Mouse (Mus musculus) intestine, postnatal 0 days (tissue): Measurements from ENCODE around the gene Pfkfb3. TPM values are rescaled to one million over a fixed set of nuclear protein-coding genes. Genes with fewer than 3 reads are reported as not detected.
A peak's percentile ranks its signal among the peaks of the same experiment; 100 is the strongest.

Source experiments
- ATAC-seq: fragments of 200-750 bp; cut with Nextera tagmentation; 2 replicates; pipeline ENCODE4 v1.8.0; 2017; ENCODE audit warnings: mild to moderate bottlenecking, moderate TSS enrichment, moderate library complexity
- H3K27ac ChIP-seq: fragments of 300-500 bp; sonication (generic); 2 replicates; pipeline ENCODE4 v1.5.1; 2014; ENCODE audit warnings: mild to moderate bottlenecking, low read depth, low read length, moderate library complexity
- H3K27me3 ChIP-seq: fragments of 300-500 bp; sonication (generic); replicated peaks from 2 replicates; pipeline ENCODE4 v1.6.1; 2014; ENCODE audit warnings: low read length, mixed read lengths; ENCODE audit not compliant: control insufficient read depth, insufficient read depth
- H3K36me3 ChIP-seq: fragments of 300-500 bp; sonication (generic); 2 replicates; pipeline ENCODE4 v1.6.1; 2014; ENCODE audit warnings: mild to moderate bottlenecking, moderate library complexity; ENCODE audit not compliant: control insufficient read depth, insufficient read depth
- H3K4me1 ChIP-seq: fragments of 300-500 bp; sonication (generic); replicated peaks from 2 replicates; pipeline ENCODE4 v1.6.1; 2014; ENCODE audit warnings: antibody characterized with exemption, low read length, mixed read lengths; ENCODE audit not compliant: control insufficient read depth, insufficient read depth
- H3K4me2 ChIP-seq: fragments of 300-500 bp; sonication (generic); replicated peaks from 2 replicates; pipeline ENCODE4 v1.6.1; 2014; ENCODE audit warnings: low read depth, mild to moderate bottlenecking, moderate library complexity
- H3K4me3 ChIP-seq: fragments of 300-500 bp; sonication (generic); 2 replicates; pipeline ENCODE4 v1.5.1; 2014; ENCODE audit warnings: low read depth, low read length
- H3K9ac ChIP-seq: fragments of 300-500 bp; sonication (generic); 2 replicates; pipeline ENCODE4 v1.6.1; 2014; ENCODE audit warnings: mild to moderate bottlenecking, low read depth, low read length
- H3K9me3 ChIP-seq: fragments of 300-500 bp; sonication (generic); 2 replicates; pipeline ENCODE4 v1.6.1; 2016; ENCODE audit warnings: mixed run types; ENCODE audit not compliant: control insufficient read depth
- CTCF ChIP-seq: sonication (generic); IDR thresholded peaks from 2 replicates; pipeline ENCODE4 v1.5.1; 2016; ENCODE audit warnings: low read depth, mild to moderate bottlenecking, control low read depth, antibody characterized with exemption, moderate library complexity
- WGBS: fragments of 180-500 bp; shearing (Covaris S2); extraction: QIAGEN DNeasy Blood & Tissue Kit; methylation state at CpG from one replicate; pipeline ENCODE4 v1.1.7; 2014; 5-methylcytosine and 5-hydroxymethylcytosine counted together
- polyA plus RNA-seq: library from polyadenylated mRNA; unstranded; fragments of >200 nt; fragmentation: Nextera tagmentation; extraction: Ambion mirVana; gene quantifications from 2 replicates; pipeline ENCODE4 v1.2.1, GENCODE M21; 2015

The Pfkfb3 gene
- polyA plus RNA-seq, 1 experiment from 2014 or later: 13.4 TPM

GRCm38 (mm10) chr2:11491471-11491870 is 62.4 kb downstream of the Pfkfb3 start:
- H3K27me3 ChIP-seq: no peaks in the 10 kb centered on the region
- no peak for ATAC-seq
- 75% methylated on average over 3 of the region's 3 CpGs for WGBS
- H3K4me1 ChIP-seq: no peaks in the 10 kb centered on the region
- TF ChIP-seq CTCF: no peak
- H3K27ac ChIP-seq: no peak overlapping the region
- H3K9me3 ChIP-seq: no peaks in the 10 kb centered on the region
- H3K9ac ChIP-seq: no peak overlapping the region
- no peak overlapping the region for H3K4me3 ChIP-seq
- peaks cover 69% of the 10 kb centered on the region for H3K36me3 ChIP-seq
- H3K4me2 ChIP-seq: no peak overlapping the region

GRCm38 (mm10) chr2:11490554-11490953 is 63.3 kb downstream of the Pfkfb3 start:
- no peaks in the 10 kb centered on the region for H3K9me3 ChIP-seq
- WGBS: 84% methylated on average over 4 of the region's 4 CpGs
- ATAC-seq: no peak
- H3K36me3 ChIP-seq: peaks cover 78% of the 10 kb centered on the region
- no peaks in the 10 kb centered on the region for H3K27me3 ChIP-seq
- no peak overlapping the region for H3K4me2 ChIP-seq
- H3K27ac ChIP-seq: no peak overlapping the region
- TF ChIP-seq CTCF: no peak
- H3K4me1 ChIP-seq: no peaks in the 10 kb centered on the region
- no peak overlapping the region for H3K9ac ChIP-seq
- no peak overlapping the region for H3K4me3 ChIP-seq

GRCm38 (mm10) chr2:11483226-11483625 is 70.7 kb downstream of the Pfkfb3 start:
- 91% methylated on average over 4 of the region's 4 CpGs for WGBS
- peaks cover 98% of the 10 kb centered on the region for H3K36me3 ChIP-seq
- no peak overlapping the region for H3K27ac ChIP-seq
- H3K4me3 ChIP-seq: no peak overlapping the region
- no peak for TF ChIP-seq CTCF
- H3K27me3 ChIP-seq: no peaks in the 10 kb centered on the region
- H3K4me2 ChIP-seq: no peak overlapping the region
- no peaks in the 10 kb centered on the region for H3K9me3 ChIP-seq
- ATAC-seq: no peak
- no peak overlapping the region for H3K9ac ChIP-seq
- H3K4me1 ChIP-seq: no peaks in the 10 kb centered on the region

- 76% methylated on average over 7 of the region's 7 CpGs for WGBS
- H3K4me1 ChIP-seq: no peaks in the 10 kb centered on the region
- no peaks in the 10 kb centered on the region for H3K27me3 ChIP-seq
- TF ChIP-seq CTCF: no peak
- no peak overlapping the region for H3K9ac ChIP-seq
- no peaks in the 10 kb centered on the region for H3K9me3 ChIP-seq
- peak; percentile 29; the same call in 1 of the 2 replicates for ATAC-seq
- H3K36me3 ChIP-seq: peaks cover 98% of the 10 kb centered on the region
- 0 out of 2 replicates have a peak overlapping the region, but pooled peaks have one; percentile 41 for H3K27ac ChIP-seq
- H3K4me2 ChIP-seq: no peak overlapping the region
- no peak overlapping the region for H3K4me3 ChIP-seq
Observed at GRCm38 (mm10) chr2:11482364-11482763, 71.5 kb downstream of the Pfkfb3 start.

- ATAC-seq: no peak
- Histone ChIP-seq H3K9me3 (no peaks in the 10 kb centered on the region), H3K27me3 (no peaks in the 10 kb centered on the region), H3K4me1 (no peaks in the 10 kb centered on the region), H3K4me3 (no peak overlapping the region), H3K4me2 (no peak overlapping the region), H3K9ac (no peak overlapping the region), H3K27ac (peak overlapping the region; percentile 41), H3K36me3 (peaks cover 94% of the 10 kb centered on the region)
- WGBS: 65% methylated on average over 2 of the region's 2 CpGs
- no peak for TF ChIP-seq CTCF
Observed at GRCm38 (mm10) chr2:11478960-11479359, 74.9 kb downstream of the Pfkfb3 start.

GRCm38 (mm10) chr2:11475316-11475715 is 78.6 kb downstream of the Pfkfb3 start:
- H3K4me2 ChIP-seq: no peak overlapping the region
- H3K36me3 ChIP-seq: peaks cover 90% of the 10 kb centered on the region
- H3K9ac ChIP-seq: no peak overlapping the region
- no peak overlapping the region for H3K27ac ChIP-seq
- no peaks in the 10 kb centered on the region for H3K27me3 ChIP-seq
- 95% methylated on average over 7 of the region's 7 CpGs for WGBS
- no peak for ATAC-seq
- no peak overlapping the region for H3K4me3 ChIP-seq
- no peaks in the 10 kb centered on the region for H3K4me1 ChIP-seq
- TF ChIP-seq CTCF: no peak
- no peaks in the 10 kb centered on the region for H3K9me3 ChIP-seq

GRCm38 (mm10) chr2:11464661-11465099 is 89.2 kb downstream of the Pfkfb3 start:
- H3K9ac ChIP-seq: no peak overlapping the region
- H3K4me2 ChIP-seq: no peak overlapping the region
- no peak for TF ChIP-seq CTCF
- WGBS: 47% methylated on average over 3 of the region's 3 CpGs
- no peak overlapping the region for H3K4me3 ChIP-seq
- no peaks in the 10 kb centered on the region for H3K4me1 ChIP-seq
- H3K9me3 ChIP-seq: no peaks in the 10 kb centered on the region
- H3K36me3 ChIP-seq: no peaks in the 10 kb centered on the region
- no peaks in the 10 kb centered on the region for H3K27me3 ChIP-seq
- no peak overlapping the region for H3K27ac ChIP-seq
- no peak for ATAC-seq
